Mouse (Mus musculus) liver, embryonic 14.5 days (tissue): ENCODE data around the gene Spam1. TPM values are rescaled to one million over a fixed set of nuclear protein-coding genes. Genes with fewer than 3 reads are reported as not detected.

ENCODE experiments used
- ATAC-seq: fragments of 200-750 bp; cut with Nextera tagmentation; 2 replicates; pipeline ENCODE4 v1.8.0; 2017; ENCODE audit warnings: moderate number of reproducible peaks, mild to moderate bottlenecking, moderate library complexity; ENCODE audit not compliant: insufficient read depth
- DNase-seq, 3 experiments: peaks; one replicate each; pipeline ENCODE4 v3.0.0-alpha.2; 2012 to 2013; ENCODE audit warnings: low read depth in 3 of 3, low spot score in 3 of 3
- H3K27ac ChIP-seq: fragments of 300-500 bp; sonication (generic); 2 replicates; pipeline ENCODE4 v1.5.1; 2014; ENCODE audit warnings: moderate library complexity, mild to moderate bottlenecking, control low read depth, inconsistent platforms
- H3K27me3 ChIP-seq: fragments of 300-500 bp; sonication (generic); 2 replicates; pipeline ENCODE4 v1.6.1; 2014; ENCODE audit warnings: mild to moderate bottlenecking, low read length, moderate library complexity; ENCODE audit not compliant: control insufficient read depth, insufficient read depth
- H3K36me3 ChIP-seq: fragments of 300-500 bp; sonication (generic); replicated peaks from 2 replicates; pipeline ENCODE4 v1.6.1; 2014; ENCODE audit warnings: low read depth; ENCODE audit not compliant: control insufficient read depth, insufficient read depth
- H3K4me1 ChIP-seq, 2 experiments: fragments of 200-500 bp in 1 of 2; fragments of 300-500 bp in 1 of 2; sonication (generic) in 1 of 2; replicated peaks; 2 replicates each; pipeline ENCODE4 v1.6.1; 2012 to 2014; ENCODE audit warnings: antibody characterized with exemption in 1 of 2, inconsistent platforms in 1 of 2, low read length in 1 of 2; ENCODE audit not compliant: control insufficient read depth in 2 of 2, insufficient read depth in 2 of 2
- H3K4me2 ChIP-seq: fragments of 300-500 bp; sonication (generic); 2 replicates; pipeline ENCODE4 v1.6.1; 2014; ENCODE audit warnings: low read depth, mild to moderate bottlenecking, control low read depth, moderate library complexity
- H3K4me3 ChIP-seq, 2 experiments: fragments of 200-500 bp in 1 of 2; fragments of 300-500 bp in 1 of 2; sonication (generic) in 1 of 2; 2 replicates each; pipeline ENCODE4 v1.5.1; 2012 to 2014; ENCODE audit warnings: low read depth in 2 of 2, low read length in 2 of 2, mild to moderate bottlenecking in 2 of 2, control low read depth in 1 of 2, inconsistent platforms in 1 of 2, moderate library complexity in 1 of 2; ENCODE audit not compliant: insufficient read depth in 1 of 2
- H3K9ac ChIP-seq: fragments of 300-500 bp; sonication (generic); replicated peaks from 2 replicates; pipeline ENCODE4 v1.6.1; 2014; ENCODE audit warnings: mild to moderate bottlenecking, control low read depth, moderate library complexity
- H3K9me3 ChIP-seq: fragments of 300-500 bp; sonication (generic); 2 replicates; pipeline ENCODE4 v1.6.1; 2016; ENCODE audit warnings: low read length, mixed read lengths; ENCODE audit not compliant: control insufficient read depth
- CTCF ChIP-seq: IDR thresholded peaks from 2 replicates; pipeline ENCODE4 v1.5.1; 2016; ENCODE audit warnings: antibody characterized with exemption, low read depth, control low read depth
- EP300 ChIP-seq: IDR thresholded peaks from 2 replicates; pipeline ENCODE4 v1.6.1; 2016; ENCODE audit warnings: antibody characterized with exemption, low read depth
- WGBS: fragments of 180-500 bp; shearing (Covaris S2); extraction: QIAGEN DNeasy Blood & Tissue Kit; methylation state at CpG from one replicate; pipeline ENCODE4 v1.1.7; 2014; ENCODE audit not compliant: insufficient replicate concordance; 5-methylcytosine and 5-hydroxymethylcytosine counted together
- polyA plus RNA-seq, 2 experiments: library from polyadenylated mRNA; depleted of rRNA in 1 of 2; stranded (reverse) in 1 of 2; unstranded in 1 of 2; fragments of >200 nt; fragmentation: Nextera tagmentation in 1 of 2; extraction: Ambion mirVana in 1 of 2; gene quantifications; 2 replicates each; pipeline versions ENCODE4 v1.2.1 to v1.2.3; 2012 to 2014

The Spam1 gene
- polyA plus RNA-seq, 2 experiments: not detected

- Histone ChIP-seq H3K27ac (no peak overlapping the region), H3K4me1 (no peaks in the 10 kb centered on the region), H3K27me3 (no peaks in the 10 kb centered on the region), H3K9ac (no peak overlapping the region), H3K36me3 (no peaks in the 10 kb centered on the region), H3K4me3 (no peak overlapping the region), H3K4me2 (no peak overlapping the region), H3K9me3 (no peaks in the 10 kb centered on the region)
- no peak for TF ChIP-seq EP300
- TF ChIP-seq CTCF: no peak
- WGBS: 32% methylated on average over 2 of the region's 2 CpGs
- no peak for DNase-seq
- no peak for ATAC-seq
These were observed 31.1 kb downstream of the Spam1 start for GRCm38 (mm10) chr6:24822070-24822469.

Other genes with a start within 250 kb of the Spam1 start
- 0.02 TPM in 2 replicates for gene Lmod2, start 193.4 kb upstream of the Spam1 start, polyA plus RNA-seq (2012; rRNA removed)
- gene Lmod2, start 193.4 kb upstream of the Spam1 start, polyA plus RNA-seq (2014; fragmentation: Nextera tagmentation; extraction: Ambion mirVana): not detected in 2 replicates
- 5.0 and 6.0 TPM in 2 replicates for gene Wasl, start 126.2 kb upstream of the Spam1 start, polyA plus RNA-seq (2012; rRNA removed)
- 11.4 and 12.9 TPM in 2 replicates for gene Wasl, start 126.2 kb upstream of the Spam1 start, polyA plus RNA-seq (2014; fragmentation: Nextera tagmentation; extraction: Ambion mirVana)
- gene Hyal6, start 57.9 kb upstream of the Spam1 start, polyA plus RNA-seq (2012; rRNA removed): not detected in 2 replicates
- gene Hyal6, start 57.9 kb upstream of the Spam1 start, polyA plus RNA-seq (2014; fragmentation: Nextera tagmentation; extraction: Ambion mirVana): 0.03 TPM in 1 of 2 replicates, not detected in the other
- not detected in 2 replicates for gene Hyal4, start 42.9 kb upstream of the Spam1 start, polyA plus RNA-seq (2012; rRNA removed)
- not detected in 2 replicates for gene Hyal4, start 42.9 kb upstream of the Spam1 start, polyA plus RNA-seq (2014; fragmentation: Nextera tagmentation; extraction: Ambion mirVana)
- gene Hyal5, start 66.8 kb downstream of the Spam1 start, polyA plus RNA-seq (2012; rRNA removed): not detected in 2 replicates
- not detected in 2 replicates for gene Hyal5, start 66.8 kb downstream of the Spam1 start, polyA plus RNA-seq (2014; fragmentation: Nextera tagmentation; extraction: Ambion mirVana)
- gene Tmem229a, start 165.1 kb downstream of the Spam1 start, polyA plus RNA-seq (2012; rRNA removed): 0.06 and 0.10 TPM in 2 replicates
- gene Tmem229a, start 165.1 kb downstream of the Spam1 start, polyA plus RNA-seq (2014; fragmentation: Nextera tagmentation; extraction: Ambion mirVana): 0.10 and 0.18 TPM in 2 replicates